Mouse (Mus musculus): Measurements from ENCODE around the gene Fzd7. TPM values are rescaled to one million over a fixed set of nuclear protein-coding genes. Genes with fewer than 3 reads are reported as not detected.

Gene Fzd7
- polyA plus RNA-seq (2011; ENCODE audit: insufficient read depth, insufficient read length, low read depth, missing spikeins): 51.7 and 54.5 TPM in 2 replicates

- Histone ChIP-seq H3K9me3 (replicated peaks; ENCODE audit: control insufficient read depth, insufficient read depth, low read length, poor library complexity, severe bottlenecking) (no peaks in the 10 kb centered on the region), H3K4me3 (ENCODE audit: low read depth, low read length) (peak within 1 kb of the TSS; percentile 71), H3K36me3 (ENCODE audit: control insufficient read depth, insufficient read depth, low read length, poor library complexity, severe bottlenecking) (peaks cover 18% of the 10 kb centered on the region), H3K27ac (ENCODE audit: insufficient read depth, low read length) (peak within 1 kb of the TSS; percentile 93), H3K9ac (ENCODE audit: low read depth, poor library complexity, severe bottlenecking) (peak within 1 kb of the TSS; percentile 86), H3K4me1 (ENCODE audit: control insufficient read depth, insufficient read depth, low read length) (no peaks in the 10 kb centered on the region), H3K27me3 (ENCODE audit: control insufficient read depth, insufficient read depth, low read length, poor library complexity, severe bottlenecking) (no peaks in the 10 kb centered on the region)
- TF ChIP-seq EP300 (IDR thresholded peaks at IDR 0.05; ENCODE audit: insufficient read depth, low read depth, low read length) (no peak), POLR2A (IDR thresholded peaks at IDR 0.05; ENCODE audit: insufficient read depth, low read length) (no peak), CTCF (IDR thresholded peaks at IDR 0.05; ENCODE audit: low read depth, low read length) (no peak)
Observed at GRCm38 (mm10) chr1:59482331-59482695, at the start of gene Fzd7. Gene Fzd7, plus strand, starts transcription at chr1:59482424.

GRCm38 (mm10) chr1:59433296-59433695 is 48.9 kb upstream of the Fzd7 start:
- Histone ChIP-seq H3K36me3 (ENCODE audit: control insufficient read depth, insufficient read depth, low read length, poor library complexity, severe bottlenecking) (no peaks in the 10 kb centered on the region), H3K4me3 (ENCODE audit: low read depth, low read length) (no peak overlapping the region), H3K27ac (ENCODE audit: insufficient read depth, low read length) (no peak overlapping the region), H3K9ac (ENCODE audit: low read depth, poor library complexity, severe bottlenecking) (no peak overlapping the region), H3K4me1 (ENCODE audit: control insufficient read depth, insufficient read depth, low read length) (peaks cover 2% of the 10 kb centered on the region), H3K9me3 (replicated peaks; ENCODE audit: control insufficient read depth, insufficient read depth, low read length, poor library complexity, severe bottlenecking) (no peaks in the 10 kb centered on the region), H3K27me3 (ENCODE audit: control insufficient read depth, insufficient read depth, low read length, poor library complexity, severe bottlenecking) (no peaks in the 10 kb centered on the region)
- TF ChIP-seq EP300 (IDR thresholded peaks at IDR 0.05; ENCODE audit: insufficient read depth, low read depth, low read length) (no peak), CTCF (IDR thresholded peaks at IDR 0.05; ENCODE audit: low read depth, low read length) (no peak), POLR2A (IDR thresholded peaks at IDR 0.05; ENCODE audit: insufficient read depth, low read length) (no peak)

GRCm38 (mm10) chr1:59434071-59434470 is 48.2 kb upstream of the Fzd7 start:
- H3K27ac ChIP-seq (ENCODE audit: insufficient read depth, low read length): no peak overlapping the region
- H3K36me3 ChIP-seq (ENCODE audit: control insufficient read depth, insufficient read depth, low read length, poor library complexity, severe bottlenecking): no peaks in the 10 kb centered on the region
- no peak for TF ChIP-seq EP300 (IDR thresholded peaks at IDR 0.05; ENCODE audit: insufficient read depth, low read depth, low read length)
- no peak for TF ChIP-seq CTCF (IDR thresholded peaks at IDR 0.05; ENCODE audit: low read depth, low read length)
- TF ChIP-seq POLR2A (IDR thresholded peaks at IDR 0.05; ENCODE audit: insufficient read depth, low read length): no peak
- no peaks in the 10 kb centered on the region for H3K9me3 ChIP-seq (replicated peaks; ENCODE audit: control insufficient read depth, insufficient read depth, low read length, poor library complexity, severe bottlenecking)
- H3K4me1 ChIP-seq (ENCODE audit: control insufficient read depth, insufficient read depth, low read length): peaks cover 2% of the 10 kb centered on the region
- no peaks in the 10 kb centered on the region for H3K27me3 ChIP-seq (ENCODE audit: control insufficient read depth, insufficient read depth, low read length, poor library complexity, severe bottlenecking)
- no peak overlapping the region for H3K9ac ChIP-seq (ENCODE audit: low read depth, poor library complexity, severe bottlenecking)
- H3K4me3 ChIP-seq (ENCODE audit: low read depth, low read length): no peak overlapping the region

GRCm38 (mm10) chr1:59435270-59435669 is 47.0 kb upstream of the Fzd7 start:
- Histone ChIP-seq H3K36me3 (ENCODE audit: control insufficient read depth, insufficient read depth, low read length, poor library complexity, severe bottlenecking) (no peaks in the 10 kb centered on the region), H3K27ac (ENCODE audit: insufficient read depth, low read length) (no peak overlapping the region), H3K9ac (ENCODE audit: low read depth, poor library complexity, severe bottlenecking) (no peak overlapping the region), H3K4me3 (ENCODE audit: low read depth, low read length) (no peak overlapping the region), H3K9me3 (replicated peaks; ENCODE audit: control insufficient read depth, insufficient read depth, low read length, poor library complexity, severe bottlenecking) (no peaks in the 10 kb centered on the region), H3K27me3 (ENCODE audit: control insufficient read depth, insufficient read depth, low read length, poor library complexity, severe bottlenecking) (no peaks in the 10 kb centered on the region), H3K4me1 (ENCODE audit: control insufficient read depth, insufficient read depth, low read length) (peaks cover 2% of the 10 kb centered on the region)
- TF ChIP-seq CTCF (IDR thresholded peaks at IDR 0.05; ENCODE audit: low read depth, low read length) (no peak), POLR2A (IDR thresholded peaks at IDR 0.05; ENCODE audit: insufficient read depth, low read length) (no peak), EP300 (IDR thresholded peaks at IDR 0.05; ENCODE audit: insufficient read depth, low read depth, low read length) (no peak)

- H3K27ac ChIP-seq (ENCODE audit: insufficient read depth, low read length): no peak overlapping the region
- no peaks in the 10 kb centered on the region for H3K27me3 ChIP-seq (ENCODE audit: control insufficient read depth, insufficient read depth, low read length, poor library complexity, severe bottlenecking)
- H3K36me3 ChIP-seq (ENCODE audit: control insufficient read depth, insufficient read depth, low read length, poor library complexity, severe bottlenecking): no peaks in the 10 kb centered on the region
- peaks cover 2% of the 10 kb centered on the region for H3K4me1 ChIP-seq (ENCODE audit: control insufficient read depth, insufficient read depth, low read length)
- TF ChIP-seq EP300 (IDR thresholded peaks at IDR 0.05; ENCODE audit: insufficient read depth, low read depth, low read length) (no peak), CTCF (IDR thresholded peaks at IDR 0.05; ENCODE audit: low read depth, low read length) (no peak), POLR2A (IDR thresholded peaks at IDR 0.05; ENCODE audit: insufficient read depth, low read length) (no peak)
- H3K9ac ChIP-seq (ENCODE audit: low read depth, poor library complexity, severe bottlenecking): no peak overlapping the region
- H3K9me3 ChIP-seq (replicated peaks; ENCODE audit: control insufficient read depth, insufficient read depth, low read length, poor library complexity, severe bottlenecking): no peaks in the 10 kb centered on the region
- no peak overlapping the region for H3K4me3 ChIP-seq (ENCODE audit: low read depth, low read length)
Observed at GRCm38 (mm10) chr1:59436321-59436720, 45.9 kb upstream of the Fzd7 start.

DNA sequence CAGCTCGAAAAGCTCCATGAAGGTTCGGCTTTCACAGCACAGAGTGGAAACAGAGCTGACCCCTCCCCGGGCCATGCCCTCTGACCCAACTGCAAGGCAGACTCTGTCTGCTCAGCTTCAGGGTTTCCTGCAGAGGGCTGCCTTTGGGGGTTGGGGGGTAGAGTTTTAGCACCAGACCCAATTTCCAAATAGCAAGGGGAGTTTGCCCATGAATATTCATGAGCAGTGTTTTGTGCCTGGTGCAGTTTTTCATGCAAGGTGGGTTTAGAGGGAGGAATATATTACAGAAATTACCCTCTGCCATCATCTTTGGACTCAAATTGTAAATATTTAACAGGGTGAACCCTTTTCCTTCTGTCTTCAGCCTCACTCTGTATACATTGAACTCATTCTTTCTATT is 44.3 kb upstream of the Fzd7 start:
- no peaks in the 10 kb centered on the region for H3K9me3 ChIP-seq (replicated peaks; ENCODE audit: control insufficient read depth, insufficient read depth, low read length, poor library complexity, severe bottlenecking)
- H3K27ac ChIP-seq (ENCODE audit: insufficient read depth, low read length): no peak overlapping the region
- no peak overlapping the region for H3K4me3 ChIP-seq (ENCODE audit: low read depth, low read length)
- H3K36me3 ChIP-seq (ENCODE audit: control insufficient read depth, insufficient read depth, low read length, poor library complexity, severe bottlenecking): no peaks in the 10 kb centered on the region
- peaks cover 1% of the 10 kb centered on the region for H3K4me1 ChIP-seq (ENCODE audit: control insufficient read depth, insufficient read depth, low read length)
- H3K9ac ChIP-seq (ENCODE audit: low read depth, poor library complexity, severe bottlenecking): no peak overlapping the region
- H3K27me3 ChIP-seq (ENCODE audit: control insufficient read depth, insufficient read depth, low read length, poor library complexity, severe bottlenecking): no peaks in the 10 kb centered on the region
- no peak for TF ChIP-seq CTCF (IDR thresholded peaks at IDR 0.05; ENCODE audit: low read depth, low read length)
- TF ChIP-seq POLR2A (IDR thresholded peaks at IDR 0.05; ENCODE audit: insufficient read depth, low read length): no peak
- no peak for TF ChIP-seq EP300 (IDR thresholded peaks at IDR 0.05; ENCODE audit: insufficient read depth, low read depth, low read length)
